Mouse (Mus musculus) left cerebral cortex, postnatal 25 days (tissue): ENCODE results near the gene Ppcs. TPM values are rescaled to one million over a fixed set of nuclear protein-coding genes. Genes with fewer than 3 reads are reported as not detected.
A peak's percentile ranks its signal among the peaks of the same experiment; 100 is the strongest.

ENCODE experiments used
- DNase-seq, 2 experiments: peaks; one replicate each; pipeline ENCODE4 v3.0.0; 2022; ENCODE audit warnings: low spot score in 2 of 2, mixed read lengths in 1 of 2
- intact Hi-C: fragments of 180-260 bp; cut with DNase I; formaldehyde crosslinking; loops from one replicate; pipeline ENCODE4 v1.15.1; 2025
- total RNA-seq, 2 experiments: library from RNA; stranded (reverse); gene quantifications; 2 replicates each; pipeline ENCODE4 v1.2.3; 2021

Gene Ppcs
- 1 to 10 TPM; 4.7 to 5.2 TPM for total RNA-seq

- intact Hi-C loops, result loop anchor here (5.0 kb wide), 2 partner anchors 40 to 115 kb away; partner anchors contain the start of genes Foxj3 and Frg2f1
These were observed at the start of gene Ppcs, which contains the start of gene Zmynd12 for GRCm38 (mm10) chr4:119422294-119422964. Gene Ppcs (minus strand): TSS chr4:119422420. Gene Zmynd12 (plus strand): TSS chr4:119422814.

GRCm38 (mm10) chr4:119467720-119468380, 45.6 kb upstream of the Ppcs start:
- DNase-seq, result no peak
- intact Hi-C loops, result loop anchor here (10.0 kb wide), 1 partner anchor 223 kb away; no protein-coding TSS in a partner anchor

More at GRCm38 (mm10) chr4:119422294-119422964, at the start of gene Ppcs, which contains the start of gene Zmynd12:
- DNase-seq, result peak; percentile 87 to 91

DNA sequence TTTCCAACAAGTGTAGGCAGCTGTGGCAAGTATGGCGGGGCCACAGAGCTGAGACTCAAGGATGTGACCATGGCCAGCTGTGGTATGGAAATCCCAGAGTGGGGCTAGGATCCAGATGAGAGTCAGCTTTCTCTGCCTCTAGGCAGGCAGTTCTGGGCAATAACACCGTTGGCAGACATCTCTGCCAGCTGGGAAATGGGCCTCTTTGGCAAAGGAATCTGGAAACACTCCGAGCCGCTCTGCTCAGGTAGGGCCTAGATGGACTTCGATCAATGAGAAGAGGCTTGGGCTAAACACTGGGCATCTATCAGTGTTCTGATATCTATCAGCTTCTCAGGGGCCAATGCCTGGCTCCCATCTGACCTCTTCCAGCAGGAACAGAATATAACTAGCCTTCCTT, 43.6 kb upstream of the Ppcs start:
- intact Hi-C loops, result loop anchor here (10.0 kb wide), 1 partner anchor 221 kb away; no protein-coding TSS in a partner anchor
- DNase-seq, result no peak

DNA sequence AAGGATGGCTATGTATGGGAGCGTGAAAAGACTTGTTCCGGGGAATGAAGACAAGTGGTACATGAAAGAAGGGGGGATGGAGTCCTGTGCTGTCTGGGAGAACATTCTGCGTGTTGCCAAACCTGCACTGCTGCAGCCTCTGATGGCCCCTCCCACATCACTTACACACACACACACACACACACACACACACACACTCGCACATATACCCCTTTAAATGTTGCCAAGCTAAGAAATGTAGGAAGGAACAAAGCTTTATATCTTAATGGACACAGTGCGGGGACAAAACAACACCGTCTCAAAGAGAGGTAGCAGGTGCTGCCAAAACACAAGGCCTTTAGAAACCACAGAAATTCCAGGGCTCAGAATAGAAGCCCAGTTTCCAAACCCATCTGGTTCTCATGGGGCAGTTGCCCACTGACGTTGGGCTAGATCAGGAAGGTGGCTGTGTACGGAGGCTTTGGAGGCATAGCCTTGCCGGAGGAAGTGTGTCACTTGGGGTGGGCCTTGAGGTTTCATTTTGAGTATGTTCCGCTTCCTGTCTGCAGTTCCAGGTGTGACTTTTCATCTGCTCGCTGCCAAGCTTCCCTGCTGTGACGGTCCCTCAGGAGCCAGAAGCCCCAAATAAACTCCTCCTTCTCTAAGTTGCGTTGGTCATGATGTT, 41.7 kb upstream of the Ppcs start:
- no peak for DNase-seq
- intact Hi-C loops, result loop anchor here (5.0 to 10.0 kb wide), 2 partner anchors 42 to 219 kb away; partner anchors contain the start of genes Ppcs and Zmynd12

GRCm38 (mm10) chr4:119462858-119463755, 40.9 kb upstream of the Ppcs start:
- DNase-seq, result peak in 1 of 2 experiments; percentile 16
- intact Hi-C loops, result loop anchor here (5.0 to 10.0 kb wide), 2 partner anchors 41 to 218 kb away; partner anchors contain the start of genes Ppcs and Zmynd12

- DNase-seq, result no peak
- intact Hi-C loops, result loop anchor here (5.0 to 10.0 kb wide), 2 partner anchors 40 to 218 kb away; partner anchors contain the start of genes Ppcs and Zmynd12
These were observed 40.2 kb upstream of the Ppcs start for GRCm38 (mm10) chr4:119462457-119462856.

DNA sequence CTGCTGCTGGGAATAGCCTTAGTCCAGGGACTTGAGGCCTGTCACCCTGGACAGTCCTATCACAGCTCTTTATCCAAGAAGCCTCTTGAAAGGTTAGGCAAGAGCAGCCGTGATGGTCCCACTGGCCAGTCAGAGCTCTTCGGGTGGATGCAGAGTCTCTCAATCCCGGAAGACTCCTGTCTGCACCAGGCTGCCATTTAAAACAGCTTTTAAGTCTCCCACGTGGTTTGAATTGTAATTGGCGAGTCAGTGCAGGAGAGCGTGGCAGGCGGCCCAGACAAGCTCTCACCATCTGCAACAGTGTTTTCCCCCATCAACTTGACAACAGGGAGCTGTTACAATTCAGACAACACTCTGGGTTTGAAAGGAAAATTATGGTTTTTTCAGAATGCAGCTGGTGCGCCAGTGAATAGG, 38.5 kb upstream of the Ppcs start:
- DNase-seq, result peak; percentile 81 to 96
- intact Hi-C loops, result loop anchor here (5.0 to 10.0 kb wide), 2 partner anchors 38 to 216 kb away; partner anchors contain the start of genes Ppcs and Zmynd12

DNA sequence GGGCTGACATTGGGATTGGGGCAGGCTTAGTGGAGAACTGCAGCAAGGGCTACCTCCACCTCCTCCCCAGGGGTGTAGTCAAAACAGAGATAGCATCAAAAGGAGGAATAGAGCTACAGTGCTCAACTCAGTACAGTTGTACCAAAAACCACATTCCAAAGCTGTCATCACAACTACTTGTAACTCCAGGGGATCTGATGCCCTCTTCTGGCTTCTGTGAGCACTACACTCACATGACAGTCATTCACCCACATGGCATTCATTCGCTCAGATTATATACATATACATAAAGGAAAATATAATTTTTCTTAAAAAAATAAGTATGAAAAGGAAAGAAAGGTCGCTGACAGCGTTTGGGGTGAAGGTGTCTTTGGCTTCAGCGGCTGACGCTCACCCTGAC, 38.1 kb upstream of the Ppcs start:
- DNase-seq, result peak in 1 of 2 experiments; percentile 44
- intact Hi-C loops, result loop anchor here (5.0 to 10.0 kb wide), 2 partner anchors 38 to 215 kb away; partner anchors contain the start of genes Ppcs and Zmynd12

GRCm38 (mm10) chr4:119453533-119453932, 31.3 kb upstream of the Ppcs start:
- no peak for DNase-seq
- intact Hi-C loops, result no loop called here

GRCm38 (mm10) chr4:119453128-119453527, 30.9 kb upstream of the Ppcs start:
- intact Hi-C loops, result no loop called here
- no peak for DNase-seq

- intact Hi-C loops, result no loop called here
- DNase-seq, result no peak
These were observed 28.2 kb upstream of the Ppcs start for GRCm38 (mm10) chr4:119450436-119450835.

GRCm38 (mm10) chr4:119447786-119448185, 25.6 kb upstream of the Ppcs start:
- intact Hi-C loops, result no loop called here
- no peak for DNase-seq

DNA sequence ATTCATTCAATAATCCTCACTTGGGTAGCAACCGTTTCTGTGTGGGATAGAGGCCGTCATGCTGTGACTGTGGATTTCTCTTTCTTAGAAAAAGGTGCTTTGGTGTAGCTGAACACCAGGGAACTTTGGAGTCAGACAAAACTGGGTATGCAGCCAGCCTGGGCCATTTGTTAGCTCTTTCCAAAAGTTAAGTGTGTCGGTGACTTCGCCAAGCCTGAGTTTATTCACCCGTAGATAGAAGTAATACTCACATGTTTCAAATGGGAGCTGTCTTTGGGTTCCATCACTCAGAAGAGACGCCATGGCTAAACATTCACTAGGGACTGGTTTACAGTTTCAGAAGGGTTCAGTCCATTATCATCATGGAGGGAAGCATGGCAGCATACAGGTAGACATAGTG, 25.0 kb upstream of the Ppcs start:
- intact Hi-C loops, result no loop called here

DNA sequence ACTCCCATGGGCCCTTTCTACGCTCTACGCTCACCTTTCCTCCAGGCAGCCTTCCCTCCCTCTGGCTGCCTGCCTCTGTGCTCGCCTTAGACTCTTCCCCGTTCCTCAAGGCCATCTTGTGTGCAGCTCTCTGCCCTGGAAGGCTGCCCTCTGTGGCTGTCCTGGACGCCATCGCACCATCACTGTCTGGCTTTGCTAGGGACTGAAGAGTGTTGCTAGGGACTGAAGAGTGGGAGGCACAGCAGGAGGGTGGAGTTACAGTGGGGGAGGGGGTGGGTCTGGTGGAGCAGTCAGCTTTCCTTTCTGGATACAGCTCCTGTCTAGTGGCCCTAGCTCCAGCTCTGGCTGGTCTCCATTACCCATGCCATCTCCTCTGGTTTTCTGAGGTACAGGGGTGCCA, 20.3 kb upstream of the Ppcs start:
- no peak for DNase-seq
- intact Hi-C loops, result no loop called here

More for the DNA sequence above, 25.0 kb upstream of the Ppcs start:
- DNase-seq, result no peak

DNA sequence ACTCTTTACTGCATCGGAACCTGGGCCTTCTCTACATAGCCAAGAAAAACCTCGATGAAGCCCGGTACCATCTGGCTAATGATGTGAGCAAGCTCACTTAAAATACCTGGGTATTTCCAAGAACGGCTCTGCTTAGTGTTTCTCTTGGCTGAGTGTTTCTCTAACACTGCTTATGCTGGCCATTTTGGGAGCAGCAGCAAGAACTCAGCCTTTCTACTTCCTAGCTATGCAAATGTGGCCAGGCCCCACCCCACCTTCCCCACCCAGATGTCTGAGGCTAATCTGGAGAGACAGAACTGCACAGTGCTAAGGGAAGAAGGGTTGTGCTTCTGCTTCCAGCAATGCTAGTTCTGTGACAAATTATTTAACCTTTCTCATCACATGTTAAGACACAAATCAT, 19.6 kb upstream of the Ppcs start:
- intact Hi-C loops, result no loop called here
- DNase-seq, result peak in 1 of 2 experiments; percentile 53

GRCm38 (mm10) chr4:119437936-119438335, 15.7 kb upstream of the Ppcs start:
- intact Hi-C loops, result no loop called here
- no peak for DNase-seq

DNA sequence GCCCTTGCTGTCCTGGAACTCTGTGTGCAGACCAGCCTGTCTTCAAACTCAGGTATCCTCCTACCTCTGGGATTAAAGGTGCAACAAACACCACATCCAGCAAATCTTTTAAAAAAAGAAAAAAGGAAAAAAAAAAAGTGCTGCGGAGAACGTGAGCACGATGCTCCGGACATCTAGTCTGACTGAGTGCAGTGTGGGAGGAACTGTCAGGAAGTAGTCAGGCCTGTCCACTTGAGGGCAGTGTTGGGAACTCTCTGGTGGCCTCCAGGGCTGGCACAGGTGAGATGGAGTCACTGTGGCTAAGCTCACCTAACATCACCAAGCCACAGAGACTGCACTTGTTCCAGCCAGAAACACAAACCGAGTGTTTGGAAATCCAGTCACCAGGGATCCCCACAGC, 8.5 kb upstream of the Ppcs start:
- DNase-seq, result peak; percentile 42 to 51
- intact Hi-C loops, result loop anchor here (5.0 kb wide), 1 partner anchor 62 kb away; the partner anchor contains the start of gene Rimkla

GRCm38 (mm10) chr4:119427680-119428079, 5.5 kb upstream of the Ppcs start:
- DNase-seq, result no peak
- intact Hi-C loops, result no loop called here

- intact Hi-C loops, result no loop called here
- DNase-seq, result no peak
These were observed 3.4 kb upstream of the Ppcs start for GRCm38 (mm10) chr4:119425601-119426000.
